Mouse (Mus musculus) neural tube, embryonic 12.5 days (tissue): Measurements from ENCODE around the gene Zbed5. TPM values are rescaled to one million over a fixed set of nuclear protein-coding genes. Genes with fewer than 3 reads are reported as not detected.
"Not testable (repeated sequence)": the region's sequence is repeated elsewhere in the genome, so short reads cannot be mapped to it uniquely, and the experiment has no call there.

ENCODE experiments used
- ATAC-seq: fragments of 200-750 bp; cut with Nextera tagmentation; 2 replicates; pipeline ENCODE4 v1.8.0; 2017; ENCODE audit warnings: low read depth, mild to moderate bottlenecking, moderate TSS enrichment, moderate library complexity; ENCODE audit not compliant: low FRiP score
- H3K27ac ChIP-seq: fragments of 300-500 bp; sonication (generic); 2 replicates; pipeline ENCODE4 v1.5.1; 2016
- H3K27me3 ChIP-seq: fragments of 300-500 bp; sonication (generic); replicated peaks from 2 replicates; pipeline ENCODE4 v1.6.1; 2016; ENCODE audit warnings: mild to moderate bottlenecking
- H3K36me3 ChIP-seq: fragments of 300-500 bp; sonication (generic); 2 replicates; pipeline ENCODE4 v1.6.1; 2016; ENCODE audit warnings: mild to moderate bottlenecking
- H3K4me1 ChIP-seq: fragments of 300-500 bp; sonication (generic); 2 replicates; pipeline ENCODE4 v1.6.1; 2016
- H3K4me2 ChIP-seq: fragments of 300-500 bp; sonication (generic); replicated peaks from 2 replicates; pipeline ENCODE4 v1.6.1; 2016; ENCODE audit warnings: mild to moderate bottlenecking
- H3K4me3 ChIP-seq: fragments of 300-500 bp; sonication (generic); 2 replicates; pipeline ENCODE4 v1.5.1; 2016
- H3K9ac ChIP-seq: fragments of 300-500 bp; sonication (generic); 2 replicates; pipeline ENCODE4 v1.6.1; 2016; ENCODE audit warnings: mild to moderate bottlenecking
- H3K9me3 ChIP-seq: fragments of 300-500 bp; sonication (generic); 2 replicates; pipeline ENCODE4 v1.6.1; 2016; ENCODE audit warnings: mild to moderate bottlenecking
- WGBS: fragments of 180-500 bp; shearing (Covaris S2); methylation state at CpG from one replicate; pipeline ENCODE4 v1.1.7; 2016; 5-methylcytosine and 5-hydroxymethylcytosine counted together
- polyA plus RNA-seq: library from polyadenylated mRNA; unstranded; fragments of >200 nt; fragmentation: Nextera tagmentation; extraction: Ambion mirVana; gene quantifications from 2 replicates; pipeline ENCODE4 v1.2.1, GENCODE M21; 2016

The Zbed5 gene
- polyA plus RNA-seq, 1 experiment from 2014 or later: 10.0 TPM

GRCm38 (mm10) chr5:129940736-129941494 is 45.4 kb downstream of the Zbed5 start:
- Histone ChIP-seq H3K9ac (no peak overlapping the region), H3K27me3 (no peaks in the 10 kb centered on the region), H3K4me2 (peak overlapping the region; percentile 49), H3K4me1 (peaks cover 5% of the 10 kb centered on the region; the same call in 1 of the 2 replicates), H3K9me3 (no peaks in the 10 kb centered on the region), H3K4me3 (peak overlapping the region; percentile 86), H3K27ac (no peak overlapping the region), H3K36me3 (0 out of 2 replicates have a peak, but pooled peaks cover 3% of the 10 kb centered on the region)
- WGBS: 11% methylated on average over 9 of the region's 9 CpGs
- ATAC-seq: peak; percentile 27

- Histone ChIP-seq H3K27me3 (no peaks in the 10 kb centered on the region), H3K27ac (peak within 1 kb of the TSS; percentile 53), H3K9me3 (no peaks in the 10 kb centered on the region), H3K4me1 (peaks cover 5% of the 10 kb centered on the region; the same call in 1 of the 2 replicates), H3K4me2 (peak within 1 kb of the TSS; percentile 82), H3K4me3 (peak within 1 kb of the TSS; percentile 86), H3K9ac (peak within 1 kb of the TSS; percentile 85), H3K36me3 (0 out of 2 replicates have a peak, but pooled peaks cover 3% of the 10 kb centered on the region)
- under 1% methylated on average over 59 of the region's 59 CpGs for WGBS
- peak; percentile 96 for ATAC-seq
Observed at GRCm38 (mm10) chr5:129941495-129942045, 46.0 kb downstream of the Zbed5 start, which contains the start of gene Vkorc1l1. Gene Vkorc1l1, plus strand, starts transcription at chr5:129941970.

DNA sequence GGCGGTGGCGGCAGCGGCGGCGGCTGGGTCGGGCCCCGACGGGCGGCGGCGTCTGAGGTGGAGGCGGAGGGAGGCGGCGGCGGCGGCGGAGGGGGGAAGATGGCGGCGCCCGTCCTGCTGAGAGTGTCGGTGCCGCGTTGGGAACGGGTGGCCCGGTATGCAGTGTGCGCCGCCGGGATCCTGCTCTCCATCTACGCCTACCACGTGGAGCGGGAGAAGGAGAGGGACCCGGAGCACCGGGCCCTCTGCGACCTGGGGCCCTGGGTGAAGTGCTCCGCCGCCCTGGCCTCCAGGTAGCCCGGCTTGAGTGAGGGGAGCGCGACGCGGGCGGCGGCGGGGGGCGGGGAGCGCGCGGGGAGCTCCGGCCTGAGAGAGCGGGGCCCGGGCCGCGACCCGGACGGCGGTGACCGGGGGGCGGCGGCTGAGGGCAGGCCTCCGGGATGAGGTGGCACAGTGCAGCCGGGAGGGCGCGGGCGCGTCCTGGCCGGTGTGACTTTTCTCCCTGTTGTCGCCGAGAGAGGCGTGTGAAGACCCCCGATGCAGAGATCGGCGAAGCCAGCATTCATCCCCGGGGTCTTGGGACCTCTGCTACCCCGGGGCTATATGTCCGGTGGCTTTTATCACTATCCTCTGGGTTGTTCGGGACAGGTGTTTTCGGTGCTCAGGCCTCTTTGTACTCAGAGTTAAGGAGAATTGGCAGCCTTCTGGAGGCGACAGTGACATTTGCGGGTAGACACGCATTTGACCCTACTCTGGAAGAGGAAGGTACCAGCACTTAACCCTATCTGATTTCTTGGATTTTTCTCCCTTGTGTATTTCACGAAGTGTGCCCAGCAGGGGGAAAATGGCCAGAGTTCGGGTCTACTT is 46.8 kb downstream of the Zbed5 start:
- Histone ChIP-seq H3K4me3 (peak overlapping the region; percentile 86), H3K4me2 (peak overlapping the region; percentile 82), H3K27ac (peak overlapping the region; percentile 53), H3K9ac (peak overlapping the region; percentile 85)
- ATAC-seq: peak; percentile 73
- not testable (repeated sequence) for H3K36me3 ChIP-seq, H3K9me3 ChIP-seq, H3K4me1 ChIP-seq, H3K27me3 ChIP-seq
- WGBS: under 1% methylated on average over 47 of the region's 82 CpGs

DNA sequence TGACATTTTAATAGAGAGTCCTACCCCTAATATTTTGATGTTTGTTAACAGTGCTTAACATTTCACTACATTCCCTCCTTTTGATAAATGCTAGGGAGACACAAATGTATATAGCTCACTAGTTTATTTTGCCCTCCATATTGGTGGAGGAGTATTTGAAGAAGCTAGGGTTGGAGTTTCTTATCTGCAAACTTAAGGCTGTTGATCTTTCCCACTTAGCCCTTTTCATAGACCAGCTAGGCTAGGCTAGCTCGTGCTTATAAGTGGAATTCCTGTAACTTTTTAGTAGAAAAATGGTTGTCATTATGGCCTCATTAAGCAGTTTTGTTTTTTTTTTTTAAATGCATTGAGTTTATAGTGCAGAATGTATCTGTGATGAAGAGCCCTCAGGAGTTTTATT is 47.9 kb downstream of the Zbed5 start:
- H3K27ac ChIP-seq: no peak overlapping the region
- H3K4me3 ChIP-seq: no peak overlapping the region
- H3K4me1 ChIP-seq: peaks cover 5% of the 10 kb centered on the region; the same call in 1 of the 2 replicates
- no peak overlapping the region for H3K9ac ChIP-seq
- no peak for ATAC-seq
- 82% methylated on average over 1 of the region's 1 CpGs for WGBS
- no peaks in the 10 kb centered on the region for H3K9me3 ChIP-seq
- 0 out of 2 replicates have a peak overlapping the region, but pooled peaks have one; percentile 5 for H3K4me2 ChIP-seq
- 0 out of 2 replicates have a peak, but pooled peaks cover 3% of the 10 kb centered on the region for H3K36me3 ChIP-seq
- H3K27me3 ChIP-seq: no peaks in the 10 kb centered on the region

GRCm38 (mm10) chr5:129947528-129948033 is 52.1 kb downstream of the Zbed5 start:
- H3K4me2 ChIP-seq: no peak overlapping the region
- H3K27me3 ChIP-seq: no peaks in the 10 kb centered on the region
- H3K27ac ChIP-seq: no peak overlapping the region
- ATAC-seq: no peak
- H3K9me3 ChIP-seq: no peaks in the 10 kb centered on the region
- H3K9ac ChIP-seq: no peak overlapping the region
- WGBS: 93% methylated on average over 2 of the region's 2 CpGs
- H3K4me1 ChIP-seq: peaks cover 4% of the 10 kb centered on the region; the same call in 1 of the 2 replicates
- H3K36me3 ChIP-seq: 0 out of 2 replicates have a peak, but pooled peaks cover 3% of the 10 kb centered on the region
- H3K4me3 ChIP-seq: no peak overlapping the region

GRCm38 (mm10) chr5:129952143-129952542 is 56.6 kb downstream of the Zbed5 start:
- H3K27me3 ChIP-seq: no peaks in the 10 kb centered on the region
- WGBS: 96% methylated on average over 4 of the region's 4 CpGs

More at GRCm38 (mm10) chr5:129952143-129952542, 56.6 kb downstream of the Zbed5 start:
- Histone ChIP-seq H3K9me3 (no peaks in the 10 kb centered on the region), H3K9ac (no peak overlapping the region), H3K4me2 (no peak overlapping the region), H3K27ac (no peak overlapping the region), H3K36me3 (no peaks in the 10 kb centered on the region), H3K4me3 (no peak overlapping the region), H3K4me1 (no peaks in the 10 kb centered on the region)
- no peak for ATAC-seq

Other genes starting within 250 kb of the Zbed5 start
- 5.7 and 7.5 TPM in 2 replicates for gene Zfp11, start 225.6 kb upstream of the Zbed5 start, polyA plus RNA-seq
- gene Sept14, start 187.2 kb upstream of the Zbed5 start, polyA plus RNA-seq: not detected in 2 replicates
- gene Mrps17, start 180.2 kb upstream of the Zbed5 start, polyA plus RNA-seq: 153 and 156 TPM in 2 replicates
- gene Nipsnap2, start 170.7 kb upstream of the Zbed5 start, polyA plus RNA-seq: 73.0 and 77.7 TPM in 2 replicates
- 32.4 and 35.3 TPM in 2 replicates for gene Psph, start 108.3 kb upstream of the Zbed5 start, polyA plus RNA-seq
- 43.9 and 44.6 TPM in 2 replicates for gene Sumf2, start 48.7 kb upstream of the Zbed5 start, polyA plus RNA-seq
- gene Chchd2, start 8.3 kb upstream of the Zbed5 start, polyA plus RNA-seq: 806 and 883 TPM in 2 replicates
- 0.24 and 0.38 TPM in 2 replicates for gene Phkg1, start 2.8 kb downstream of the Zbed5 start, polyA plus RNA-seq
- 4.7 and 5.0 TPM in 2 replicates for gene Nupr1l, start 12.8 kb downstream of the Zbed5 start, polyA plus RNA-seq
- 39.2 and 42.3 TPM in 2 replicates for gene Vkorc1l1, start 46.2 kb downstream of the Zbed5 start, polyA plus RNA-seq
- gene Gusb, start 107.3 kb downstream of the Zbed5 start, polyA plus RNA-seq: 29.6 TPM in 2 replicates
- 31.7 and 37.2 TPM in 2 replicates for gene Asl, start 133.5 kb downstream of the Zbed5 start, polyA plus RNA-seq
- 61.5 and 65.3 TPM in 2 replicates for gene Crcp, start 133.6 kb downstream of the Zbed5 start, polyA plus RNA-seq
- gene Tpst1, start 177.6 kb downstream of the Zbed5 start, polyA plus RNA-seq: 56.4 and 58.4 TPM in 2 replicates
- gene Kctd7, start 249.1 kb downstream of the Zbed5 start, polyA plus RNA-seq: 12.2 and 12.6 TPM in 2 replicates